Comparison of ENCODE assay signal across 11 mouse cellular contexts in the genomic region with DNA sequence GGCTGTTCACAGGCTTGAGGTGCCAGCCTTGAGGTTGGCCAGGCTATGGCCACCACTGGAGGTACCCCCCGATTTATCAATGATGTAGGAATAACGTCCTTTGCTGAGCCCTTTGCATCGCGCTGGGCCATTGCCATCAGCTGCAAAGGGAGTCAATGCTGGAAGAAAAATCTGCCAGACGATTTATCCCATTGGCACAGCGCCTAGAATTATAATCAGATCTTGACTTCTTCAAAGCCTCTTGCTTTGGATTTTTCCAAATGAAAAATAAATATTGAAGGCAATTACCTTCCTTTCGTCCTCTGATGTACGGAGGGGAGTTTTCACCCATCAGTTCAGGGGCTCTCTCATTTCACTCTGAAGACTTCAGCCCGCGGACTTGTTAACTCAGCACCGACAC.
A peak's percentile ranks its signal among the peaks of the same experiment; 100 is the strongest.
DNase-seq lines count a peak whose midpoint lies in the region; ATAC-seq and TF ChIP-seq lines count a peak whose summit lies in the region.
"Had no signal": no experiment of that assay in that cellular context is flagged by ENCODE, and none has a peak within 500 bp of the region (broad histone marks: within the 10 kb centered on the region; RNA-seq: fewer than 3 reads in every experiment).

No protein-coding gene starts in this region.

- DNase-seq in cerebellum, adult 11-12 months, result peak; percentile 7
- DNase-seq in cerebellum, adult 18-20 months, result no peak
- DNase-seq in kidney, adult 9 months, result peak; percentile 6
- DNase-seq in kidney, adult 2 months, result no peak
- peak; percentile 21 for DNase-seq in midbrain, embryonic 11.5 days (ENCODE audit: low spot score, missing footprints)
- DNase-seq in midbrain, embryonic 10.5 days (ENCODE audit: low spot score), result no peak

- 49% methylated on average over 11 of the region's 11 CpGs for WGBS in kidney, adult 2 months
- WGBS in midbrain, embryonic 11.5 days, result 78% methylated on average over 11 of the region's 11 CpGs
- 84% methylated on average over 11 of the region's 11 CpGs for WGBS in midbrain, embryonic 10.5 days
- 43% methylated on average over 11 of the region's 11 CpGs for WGBS in stomach, embryonic 16.5 days
- WGBS in liver, embryonic 12.5 days (ENCODE audit: insufficient replicate concordance), result 63% methylated on average over 11 of the region's 11 CpGs

- no peaks in the 10 kb centered on the region for H3K36me3 ChIP-seq in kidney, adult 2 months (ENCODE audit: control insufficient read depth, insufficient read depth, low read length)
- H3K36me3 ChIP-seq in midbrain, embryonic 11.5 days (ENCODE audit: control insufficient read depth, insufficient read depth, low read length), result no peaks in the 10 kb centered on the region
- no peaks in the 10 kb centered on the region for H3K36me3 ChIP-seq in midbrain, embryonic 10.5 days
- H3K36me3 ChIP-seq in stomach, embryonic 16.5 days (ENCODE audit: control insufficient read depth, insufficient read depth, low read length), result no peaks in the 10 kb centered on the region
- no peaks in the 10 kb centered on the region for H3K36me3 ChIP-seq in liver, embryonic 12.5 days
- H3K36me3 ChIP-seq: liver, embryonic 15.5 days; neural tube, embryonic 13.5 days had no signal

- H3K9me3 ChIP-seq in midbrain, embryonic 11.5 days (ENCODE audit: control insufficient read depth, low read length), result no peaks in the 10 kb centered on the region
- no peaks in the 10 kb centered on the region for H3K9me3 ChIP-seq in midbrain, embryonic 10.5 days (replicated peaks)
- H3K9me3 ChIP-seq in stomach, embryonic 16.5 days (replicated peaks; ENCODE audit: control insufficient read depth, low read length), result no peaks in the 10 kb centered on the region
- no peaks in the 10 kb centered on the region for H3K9me3 ChIP-seq in liver, embryonic 12.5 days (replicated peaks)
- H3K9me3 ChIP-seq: liver, embryonic 15.5 days; neural tube, embryonic 13.5 days had no signal

- H3K4me1 ChIP-seq in kidney, adult 2 months (ENCODE audit: control insufficient read depth, insufficient read depth, low read length), result no peaks in the 10 kb centered on the region
- H3K4me1 ChIP-seq in midbrain, embryonic 11.5 days (ENCODE audit: control insufficient read depth, insufficient read depth, low read length), result no peaks in the 10 kb centered on the region
- H3K4me1 ChIP-seq in midbrain, embryonic 10.5 days, result peaks cover 5% of the 10 kb centered on the region; the same call in 1 of the 2 replicates
- peaks cover 6% of the 10 kb centered on the region; the same call in 1 of the 2 replicates for H3K4me1 ChIP-seq in stomach, embryonic 16.5 days (ENCODE audit: control insufficient read depth, insufficient read depth, low read length)
- peaks cover 6% of the 10 kb centered on the region for H3K4me1 ChIP-seq in liver, embryonic 12.5 days
- H3K4me1 ChIP-seq: liver, embryonic 15.5 days; neural tube, embryonic 13.5 days had no signal

- no peak for TF ChIP-seq POLR2A in kidney, adult 2 months (IDR thresholded peaks at IDR 0.05; ENCODE audit: low read depth, low read length)

- ATAC-seq in midbrain, embryonic 11.5 days (ENCODE audit: low FRiP score), result no peak
- no peak for ATAC-seq in stomach, embryonic 16.5 days (ENCODE audit: insufficient read depth, low FRiP score)
- ATAC-seq in liver, embryonic 12.5 days, result no peak
- ATAC-seq: hindbrain, embryonic 16.5 days had no signal

- no peak for TF ChIP-seq CTCF in kidney, adult 2 months (conservative IDR thresholded peaks at IDR 0.05; ENCODE audit: insufficient read depth, insufficient read length, low read depth, low read length)

- H3K4me3 ChIP-seq in kidney, adult 2 months (ENCODE audit: insufficient read depth, low read depth, low read length), result no peak overlapping the region
- H3K4me3 ChIP-seq in midbrain, embryonic 11.5 days (ENCODE audit: low read depth, low read length), result no peak overlapping the region
- H3K4me3 ChIP-seq in midbrain, embryonic 10.5 days, result no peak overlapping the region
- no peak overlapping the region for H3K4me3 ChIP-seq in stomach, embryonic 16.5 days (replicated peaks; ENCODE audit: low read length)
- no peak overlapping the region for H3K4me3 ChIP-seq in liver, embryonic 12.5 days
- H3K4me3 ChIP-seq: liver, embryonic 15.5 days; neural tube, embryonic 13.5 days had no signal

- H3K9ac ChIP-seq in midbrain, embryonic 11.5 days (ENCODE audit: low read length), result no peak overlapping the region
- H3K9ac ChIP-seq in stomach, embryonic 16.5 days (ENCODE audit: low read length), result no peak overlapping the region
- no peak overlapping the region for H3K9ac ChIP-seq in liver, embryonic 12.5 days
- H3K9ac ChIP-seq: liver, embryonic 15.5 days; neural tube, embryonic 13.5 days had no signal

- no peak overlapping the region for H3K4me2 ChIP-seq in midbrain, embryonic 11.5 days
- peak overlapping the region; percentile 32 for H3K4me2 ChIP-seq in stomach, embryonic 16.5 days (ENCODE audit: low read depth, low read length)
- no peak overlapping the region for H3K4me2 ChIP-seq in liver, embryonic 12.5 days
- H3K4me2 ChIP-seq: liver, embryonic 15.5 days; neural tube, embryonic 13.5 days had no signal

- H3K27ac ChIP-seq in kidney, adult 2 months (ENCODE audit: insufficient read depth, low read depth, low read length), result no peak overlapping the region
- no peak overlapping the region for H3K27ac ChIP-seq in midbrain, embryonic 11.5 days (ENCODE audit: low read depth, low read length)
- H3K27ac ChIP-seq in midbrain, embryonic 10.5 days (replicated peaks), result no peak overlapping the region
- H3K27ac ChIP-seq in stomach, embryonic 16.5 days (ENCODE audit: low read length), result no peak overlapping the region
- no peak overlapping the region for H3K27ac ChIP-seq in liver, embryonic 12.5 days
- H3K27ac ChIP-seq: liver, embryonic 15.5 days; neural tube, embryonic 13.5 days had no signal

- no peaks in the 10 kb centered on the region for H3K27me3 ChIP-seq in kidney, adult 2 months (replicated peaks; ENCODE audit: control insufficient read depth, insufficient read depth, low read length)
- no peaks in the 10 kb centered on the region for H3K27me3 ChIP-seq in midbrain, embryonic 11.5 days (ENCODE audit: control insufficient read depth, insufficient read depth, low read length)
- peaks cover 12% of the 10 kb centered on the region for H3K27me3 ChIP-seq in midbrain, embryonic 10.5 days (ENCODE audit: low read depth, poor library complexity, severe bottlenecking)
- H3K27me3 ChIP-seq in stomach, embryonic 16.5 days (ENCODE audit: control insufficient read depth, insufficient read depth, low read length), result no peaks in the 10 kb centered on the region; the same call in 1 of the 2 replicates
- H3K27me3 ChIP-seq in liver, embryonic 12.5 days (replicated peaks), result peaks cover 23% of the 10 kb centered on the region

Comparison
In these comparisons a context has a peak if more than half of its experiments do, and no peak if none do; other contexts are left out.
1. DNase-seq: peak in cerebellum, adult 11-12 months (single experiment), kidney, adult 9 months (single experiment) and midbrain, embryonic 11.5 days (single experiment); none in cerebellum, adult 18-20 months (0 of 2), kidney, adult 2 months (single experiment) and midbrain, embryonic 10.5 days (single experiment).